Mouse (Mus musculus): ENCODE measurements at regions not wholly inside any gene's neighbourhood (a gene's known extent, or its start where the extent isn't known, plus 50 kb on each side); places are given as distances from the start of the nearest gene placed in this dataset.

- no peak for DNase-seq (ENCODE audit: low read depth, low spot score)
These were observed 261.1 kb downstream of the Tgfb2 start for GRCm38 (mm10) chr1:186444701-186445131.

- no peak for DNase-seq (ENCODE audit: low read depth, low spot score)
These were observed 263.6 kb downstream of the Tgfb2 start for GRCm38 (mm10) chr1:186442160-186442559.

GRCm38 (mm10) chr1:186435336-186435972 lies 270.3 kb downstream of the Tgfb2 start:
- DNase-seq (ENCODE audit: low read depth, low spot score) = no peak

- no peak for DNase-seq (ENCODE audit: low read depth, low spot score)
These were observed 271.0 kb downstream of the Tgfb2 start for GRCm38 (mm10) chr1:186434782-186435181.

- DNase-seq (ENCODE audit: low read depth, low spot score) = no peak
These were observed 271.8 kb downstream of the Tgfb2 start for GRCm38 (mm10) chr1:186434007-186434406.

- no peak for DNase-seq (ENCODE audit: low read depth, low spot score)
These were observed 272.6 kb downstream of the Tgfb2 start for GRCm38 (mm10) chr1:186433169-186433665.

GRCm38 (mm10) chr1:186425421-186425820 lies 280.4 kb downstream of the Tgfb2 start:
- no peak for DNase-seq (ENCODE audit: low read depth, low spot score)

GRCm38 (mm10) chr1:186424084-186424483 lies 281.7 kb downstream of the Tgfb2 start:
- no peak for DNase-seq (ENCODE audit: low read depth, low spot score)

GRCm38 (mm10) chr1:186417101-186417500 lies 288.7 kb downstream of the Tgfb2 start:
- no peak for DNase-seq (ENCODE audit: low read depth, low spot score)

- DNase-seq (ENCODE audit: low read depth, low spot score) = no peak
These were observed 290.5 kb downstream of the Tgfb2 start for GRCm38 (mm10) chr1:186415321-186415720.

- no peak for DNase-seq (ENCODE audit: low read depth, low spot score)
These were observed 291.9 kb downstream of the Tgfb2 start for GRCm38 (mm10) chr1:186413886-186414245.

- DNase-seq (ENCODE audit: low read depth, low spot score) = no peak
These were observed 292.5 kb downstream of the Tgfb2 start for GRCm38 (mm10) chr1:186413064-186413885.

GRCm38 (mm10) chr1:186412296-186412695 lies 293.5 kb downstream of the Tgfb2 start:
- no peak for DNase-seq (ENCODE audit: low read depth, low spot score)

GRCm38 (mm10) chr1:186408986-186409441 lies 291.9 kb upstream of the Lyplal1 start:
- no peak for DNase-seq (ENCODE audit: low read depth, low spot score)

- no peak for DNase-seq (ENCODE audit: low read depth, low spot score)
These were observed 290.5 kb upstream of the Lyplal1 start for GRCm38 (mm10) chr1:186407656-186408055.

- DNase-seq (ENCODE audit: low read depth, low spot score) = no peak
These were observed 288.6 kb upstream of the Lyplal1 start for GRCm38 (mm10) chr1:186405693-186406092.

- no peak for DNase-seq (ENCODE audit: low read depth, low spot score)
These were observed 282.7 kb upstream of the Lyplal1 start for GRCm38 (mm10) chr1:186399762-186400161.

GRCm38 (mm10) chr1:186393005-186393404 lies 275.9 kb upstream of the Lyplal1 start:
- DNase-seq (ENCODE audit: low read depth, low spot score) = no peak

- DNase-seq (ENCODE audit: low read depth, low spot score) = no peak
These were observed 267.3 kb upstream of the Lyplal1 start for GRCm38 (mm10) chr1:186384440-186384839.

GRCm38 (mm10) chr1:186383453-186383852 lies 266.3 kb upstream of the Lyplal1 start:
- DNase-seq (ENCODE audit: low read depth, low spot score) = no peak

- DNase-seq (ENCODE audit: low read depth, low spot score) = no peak
These were observed 265.9 kb upstream of the Lyplal1 start for GRCm38 (mm10) chr1:186383006-186383405.

- DNase-seq (ENCODE audit: low read depth, low spot score) = no peak
These were observed 263.1 kb upstream of the Lyplal1 start for GRCm38 (mm10) chr1:186379938-186380847.
